ENCODE assay signal across 8 mouse cellular contexts in genomic region chr8:110619208-110619574, GRCm38 (mm10). TPM values are rescaled to one million over a fixed set of nuclear protein-coding genes. Genes with fewer than 3 reads are reported as not detected.
DNase-seq lines count a peak whose midpoint lies in the region; ATAC-seq and TF ChIP-seq lines count a peak whose summit lies in the region.

No protein-coding gene starts in this region.

- H3K9ac ChIP-seq in heart, postnatal 0 days (replicated peaks; ENCODE audit: low read depth, low read length) = peak overlapping the region; percentile 74; the same call in 1 of the 2 replicates
- peak overlapping the region; percentile 84 for H3K9ac ChIP-seq in hindbrain, embryonic 14.5 days

- peaks cover 3% of the 10 kb centered on the region; the same call in 1 of the 2 replicates for H3K27me3 ChIP-seq in heart, postnatal 0 days (ENCODE audit: control insufficient read depth, insufficient read depth, low read length)
- no peaks in the 10 kb centered on the region for H3K27me3 ChIP-seq in hindbrain, embryonic 14.5 days (ENCODE audit: control insufficient read depth, insufficient read depth, low read length)
- peaks cover 7% of the 10 kb centered on the region; the same call in 1 of the 2 replicates for H3K27me3 ChIP-seq in midbrain, embryonic 10.5 days (ENCODE audit: low read depth, poor library complexity, severe bottlenecking)

- no peaks in the 10 kb centered on the region for H3K36me3 ChIP-seq in heart, postnatal 0 days (replicated peaks; ENCODE audit: control insufficient read depth, insufficient read depth, low read length)
- no peaks in the 10 kb centered on the region; the same call in 1 of the 2 replicates for H3K36me3 ChIP-seq in hindbrain, embryonic 14.5 days (replicated peaks; ENCODE audit: control insufficient read depth, insufficient read depth)
- no peaks in the 10 kb centered on the region for H3K36me3 ChIP-seq in midbrain, embryonic 10.5 days

- peak overlapping the region; percentile 98 for H3K4me2 ChIP-seq in heart, postnatal 0 days (ENCODE audit: low read depth, low read length)
- peak overlapping the region; percentile 68 for H3K4me2 ChIP-seq in hindbrain, embryonic 14.5 days (replicated peaks)

- peak overlapping the region; percentile 90 for H3K4me3 ChIP-seq in heart, postnatal 0 days (ENCODE audit: low read depth, low read length)
- peak overlapping the region; percentile 92 for H3K4me3 ChIP-seq in hindbrain, embryonic 14.5 days (replicated peaks; ENCODE audit: low read length)
- H3K4me3 ChIP-seq in midbrain, embryonic 10.5 days = peak overlapping the region; percentile 97

- peaks cover 16% of the 10 kb centered on the region for H3K4me1 ChIP-seq in heart, postnatal 0 days (ENCODE audit: control insufficient read depth, insufficient read depth)
- peaks cover 16% of the 10 kb centered on the region for H3K4me1 ChIP-seq in hindbrain, embryonic 14.5 days (replicated peaks; ENCODE audit: control insufficient read depth, insufficient read depth, low read length)
- peaks cover 24% of the 10 kb centered on the region for H3K4me1 ChIP-seq in midbrain, embryonic 10.5 days

- no peaks in the 10 kb centered on the region for H3K9me3 ChIP-seq in heart, postnatal 0 days (replicated peaks; ENCODE audit: control insufficient read depth, low read length)
- no peaks in the 10 kb centered on the region for H3K9me3 ChIP-seq in hindbrain, embryonic 14.5 days (ENCODE audit: control insufficient read depth, low read length)
- no peaks in the 10 kb centered on the region for H3K9me3 ChIP-seq in midbrain, embryonic 10.5 days (replicated peaks)

- no peak for ATAC-seq in heart, postnatal 0 days (ENCODE audit: insufficient read depth, low read depth)
- ATAC-seq in hindbrain, embryonic 14.5 days (ENCODE audit: low FRiP score) = no peak

- WGBS in heart, postnatal 0 days = 19% methylated on average over 8 of the region's 8 CpGs
- 31% methylated on average over 8 of the region's 8 CpGs for WGBS in hindbrain, embryonic 14.5 days
- WGBS in midbrain, embryonic 10.5 days = 28% methylated on average over 8 of the region's 8 CpGs

- no peak for TF ChIP-seq EP300 in heart, postnatal 0 days (IDR thresholded peaks at IDR 0.05; ENCODE audit: low read depth)

- no peak for TF ChIP-seq CTCF in heart, postnatal 0 days (IDR thresholded peaks at IDR 0.05; ENCODE audit: low read depth)

- DNase-seq in heart, postnatal 0 days (ENCODE audit: low spot score) = no peak
- no peak for DNase-seq in heart, postnatal 4 days
- DNase-seq in adipocyte (ENCODE audit: low spot score) = peak; percentile 67
- no peak for DNase-seq in hindbrain, embryonic 14.5 days (ENCODE audit: low spot score)
- no peak for DNase-seq in midbrain, embryonic 10.5 days (ENCODE audit: low spot score)
- DNase-seq in right cerebral cortex, postnatal 36 days (ENCODE audit: low spot score in 2 of 2) = no peak
- DNase-seq in urinary bladder, postnatal 4 days (ENCODE audit: low spot score in 2 of 2) = no peak
- DNase-seq in layer of hippocampus, postnatal 36 days = no peak

- no peak overlapping the region for H3K27ac ChIP-seq in heart, postnatal 0 days (ENCODE audit: low read depth)
- H3K27ac ChIP-seq in hindbrain, embryonic 14.5 days = no peak overlapping the region
- peak overlapping the region; percentile 87 for H3K27ac ChIP-seq in midbrain, embryonic 10.5 days (replicated peaks)

RNA-seq across cellular contexts. Expression of gene Vac14, which starts 0.8 kb away (rescaled TPM):
- total RNA-seq in heart, postnatal 0 days (2014; rRNA removed; ENCODE audit: low replicate concordance) = 13.6 and 23.2 TPM in 2 replicates
- 8.9 and 10.3 TPM in 2 replicates for polyA plus RNA-seq in heart, postnatal 0 days (2015; fragmentation: Nextera tagmentation; extraction: Ambion mirVana)
- 10 to 100 TPM; 26.7 to 28.1 TPM for total RNA-seq in heart, postnatal 4 days (2021)
- 32.8 and 34.8 TPM in 2 replicates for polyA plus RNA-seq in hindbrain, embryonic 14.5 days (2014; fragmentation: Nextera tagmentation; extraction: Ambion mirVana)
- polyA plus RNA-seq in midbrain, embryonic 10.5 days (2016; fragmentation: Nextera tagmentation; extraction: Ambion mirVana) = 27.7 and 28.1 TPM in 2 replicates
- total RNA-seq in layer of hippocampus, postnatal 36 days (2021) = 10 to 100 TPM; 23.9 TPM
